Mouse (Mus musculus) lung, embryonic 14.5 days (tissue): Measurements from ENCODE around the gene Ptges3. TPM values are rescaled to one million over a fixed set of nuclear protein-coding genes. Genes with fewer than 3 reads are reported as not detected.
"Not testable (repeated sequence)": the region's sequence is repeated elsewhere in the genome, so short reads cannot be mapped to it uniquely, and the experiment has no call there.

Experiments
- ATAC-seq: fragments of 200-750 bp; cut with Nextera tagmentation; 2 replicates; pipeline ENCODE4 v1.8.0; 2017; ENCODE audit warnings: mild to moderate bottlenecking, moderate TSS enrichment, moderate library complexity; ENCODE audit not compliant: insufficient read depth
- DNase-seq: peaks from one replicate; pipeline ENCODE4 v3.0.0-alpha.2; 2015
- H3K27ac ChIP-seq: fragments of 300-500 bp; sonication (generic); 2 replicates; pipeline ENCODE4 v1.5.1; 2014; ENCODE audit warnings: low read depth, mild to moderate bottlenecking, moderate library complexity
- H3K27me3 ChIP-seq: fragments of 300-500 bp; sonication (generic); 2 replicates; pipeline ENCODE4 v1.6.1; 2014; ENCODE audit warnings: low read length, control low read depth; ENCODE audit not compliant: insufficient read depth
- H3K36me3 ChIP-seq: fragments of 300-500 bp; sonication (generic); 2 replicates; pipeline ENCODE4 v1.6.1; 2014; ENCODE audit warnings: control low read depth; ENCODE audit not compliant: insufficient read depth
- H3K4me1 ChIP-seq: fragments of 300-500 bp; sonication (generic); 2 replicates; pipeline ENCODE4 v1.6.1; 2014; ENCODE audit warnings: antibody characterized with exemption, control low read depth; ENCODE audit not compliant: insufficient read depth
- H3K4me2 ChIP-seq: fragments of 300-500 bp; sonication (generic); 2 replicates; pipeline ENCODE4 v1.6.1; 2014; ENCODE audit warnings: mild to moderate bottlenecking
- H3K4me3 ChIP-seq: fragments of 300-500 bp; sonication (generic); 2 replicates; pipeline ENCODE4 v1.5.1; 2014; ENCODE audit warnings: low read depth, low read length
- H3K9ac ChIP-seq: fragments of 300-500 bp; sonication (generic); 2 replicates; pipeline ENCODE4 v1.6.1; 2014
- H3K9me3 ChIP-seq: fragments of 300-500 bp; sonication (generic); 2 replicates; pipeline ENCODE4 v1.6.1; 2016; ENCODE audit warnings: low read depth, low read length, control low read depth
- CTCF ChIP-seq: IDR thresholded peaks from 2 replicates; pipeline ENCODE4 v1.5.1; 2016; ENCODE audit warnings: antibody characterized with exemption, low read depth
- WGBS: fragments of 180-500 bp; shearing (Covaris S2); extraction: QIAGEN DNeasy Blood & Tissue Kit; methylation state at CpG from one replicate; pipeline ENCODE4 v1.1.7; 2014; 5-methylcytosine and 5-hydroxymethylcytosine counted together
- polyA plus RNA-seq: library from polyadenylated mRNA; unstranded; fragments of >200 nt; fragmentation: Nextera tagmentation; extraction: Ambion mirVana; gene quantifications from 2 replicates; pipeline ENCODE4 v1.2.1, GENCODE M21; 2014

The Ptges3 gene
- polyA plus RNA-seq, 1 experiment from 2014 or later = 548 TPM

GRCm38 (mm10) chr10:128043041-128043835 lies 15.5 kb upstream of the Ptges3 start:
- H3K4me3 ChIP-seq = no peak overlapping the region
- H3K4me1 ChIP-seq = peaks cover 2% of the 10 kb centered on the region
- no peak for ATAC-seq
- TF ChIP-seq CTCF = no peak
- no peak overlapping the region for H3K4me2 ChIP-seq
- H3K36me3 ChIP-seq = peaks cover 99% of the 10 kb centered on the region
- no peaks in the 10 kb centered on the region for H3K9me3 ChIP-seq
- H3K27me3 ChIP-seq = no peaks in the 10 kb centered on the region
- DNase-seq = no peak
- H3K9ac ChIP-seq = peak overlapping the region; percentile 13; the same call in 1 of the 2 replicates
- H3K27ac ChIP-seq = peak overlapping the region; percentile 12; the same call in 1 of the 2 replicates
- 64% methylated on average over 3 of the region's 3 CpGs for WGBS

GRCm38 (mm10) chr10:128048157-128048556 lies 10.6 kb upstream of the Ptges3 start:
- no peak overlapping the region for H3K4me2 ChIP-seq
- DNase-seq (no peak), ATAC-seq (no peak)
- no peaks in the 10 kb centered on the region for H3K27me3 ChIP-seq
- TF ChIP-seq CTCF = no peak
- 94% methylated on average over 8 of the region's 8 CpGs for WGBS
- H3K36me3 ChIP-seq = peaks cover 82% of the 10 kb centered on the region
- H3K27ac ChIP-seq = no peak overlapping the region
- no peak overlapping the region for H3K4me3 ChIP-seq
- H3K9me3 ChIP-seq = no peaks in the 10 kb centered on the region
- no peak overlapping the region for H3K9ac ChIP-seq
- no peaks in the 10 kb centered on the region for H3K4me1 ChIP-seq

- H3K27me3 ChIP-seq = no peaks in the 10 kb centered on the region
- H3K27ac ChIP-seq = no peak overlapping the region
- 100% methylated on average over 2 of the region's 2 CpGs for WGBS
- no peak for TF ChIP-seq CTCF
- no peak overlapping the region for H3K4me2 ChIP-seq
- DNase-seq (no peak), ATAC-seq (no peak)
- no peaks in the 10 kb centered on the region for H3K9me3 ChIP-seq
- no peaks in the 10 kb centered on the region for H3K4me1 ChIP-seq
- no peak overlapping the region for H3K9ac ChIP-seq
- peaks cover 66% of the 10 kb centered on the region for H3K36me3 ChIP-seq
- no peak overlapping the region for H3K4me3 ChIP-seq
These were observed 9.0 kb upstream of the Ptges3 start for GRCm38 (mm10) chr10:128049741-128050140.

GRCm38 (mm10) chr10:128050355-128050754 lies 8.4 kb upstream of the Ptges3 start:
- TF ChIP-seq CTCF = no peak
- 0 out of 2 replicates have a peak, but pooled peaks have one; percentile 6 for ATAC-seq
- Histone ChIP-seq H3K4me1 (no peaks in the 10 kb centered on the region), H3K9me3 (no peaks in the 10 kb centered on the region), H3K36me3 (peaks cover 60% of the 10 kb centered on the region), H3K9ac (no peak overlapping the region), H3K27me3 (no peaks in the 10 kb centered on the region), H3K4me2 (no peak overlapping the region), H3K27ac (no peak overlapping the region), H3K4me3 (no peak overlapping the region)
- WGBS = 88% methylated on average over 2 of the region's 2 CpGs
- no peak for DNase-seq

GRCm38 (mm10) chr10:128051589-128051988 lies 7.2 kb upstream of the Ptges3 start:
- ATAC-seq = no peak
- H3K27me3 ChIP-seq = no peaks in the 10 kb centered on the region
- no peak overlapping the region for H3K4me2 ChIP-seq
- no peak overlapping the region for H3K4me3 ChIP-seq
- no peak overlapping the region for H3K9ac ChIP-seq
- peaks cover 48% of the 10 kb centered on the region for H3K36me3 ChIP-seq
- H3K9me3 ChIP-seq = no peaks in the 10 kb centered on the region
- 94% methylated on average over 5 of the region's 5 CpGs for WGBS
- H3K27ac ChIP-seq = no peak overlapping the region
- TF ChIP-seq CTCF = no peak
- DNase-seq = no peak
- H3K4me1 ChIP-seq = no peaks in the 10 kb centered on the region

GRCm38 (mm10) chr10:128052136-128052535 lies 6.6 kb upstream of the Ptges3 start:
- not testable (repeated sequence) for H3K9ac ChIP-seq, ATAC-seq, H3K4me3 ChIP-seq, H3K4me1 ChIP-seq, H3K27me3 ChIP-seq, H3K27ac ChIP-seq, DNase-seq, H3K4me2 ChIP-seq, H3K9me3 ChIP-seq
- H3K36me3 ChIP-seq = peaks cover 44% of the 10 kb centered on the region
- 100% methylated on average over 1 of the region's 2 CpGs for WGBS

GRCm38 (mm10) chr10:128053001-128053400 lies 5.8 kb upstream of the Ptges3 start:
- Histone ChIP-seq H3K27ac (no peak overlapping the region), H3K9me3 (no peaks in the 10 kb centered on the region), H3K36me3 (peaks cover 35% of the 10 kb centered on the region), H3K4me2 (no peak overlapping the region), H3K27me3 (no peaks in the 10 kb centered on the region), H3K4me3 (no peak overlapping the region), H3K9ac (no peak overlapping the region), H3K4me1 (peaks cover 4% of the 10 kb centered on the region; the same call in 1 of the 2 replicates)
- DNase-seq (no peak), ATAC-seq (no peak)
- WGBS = 91% methylated on average over 8 of the region's 8 CpGs
- no peak for TF ChIP-seq CTCF
